Mouse (Mus musculus): ENCODE measurements at regions not wholly inside any gene's neighbourhood (a gene's known extent, or its start where the extent isn't known, plus 50 kb on each side); places are given as distances from the start of the nearest gene placed in this dataset.
"Not testable (repeated sequence)": the region's sequence is repeated elsewhere in the genome, so short reads cannot be mapped to it uniquely, and the experiment has no call there.

GRCm38 (mm10) chr3:128380579-128380978 is 484.5 kb upstream of the Fam241a start:
- Histone ChIP-seq H3K4me1 (replicated peaks; ENCODE audit: control insufficient read depth, insufficient read depth, low read length) (no peaks in the 10 kb centered on the region), H3K9me3 (ENCODE audit: control insufficient read depth, low read length) (no peaks in the 10 kb centered on the region), H3K4me2 (replicated peaks; ENCODE audit: low read depth, low read length) (no peak overlapping the region), H3K36me3 (ENCODE audit: control insufficient read depth, insufficient read depth, low read length) (no peaks in the 10 kb centered on the region), H3K27ac (ENCODE audit: low read depth, low read length) (no peak overlapping the region), H3K27me3 (ENCODE audit: control insufficient read depth, insufficient read depth, low read length) (no peaks in the 10 kb centered on the region), H3K4me3 (ENCODE audit: low read depth, low read length) (no peak overlapping the region), H3K9ac (ENCODE audit: low read depth, low read length) (no peak overlapping the region)
- ATAC-seq (ENCODE audit: low FRiP score) (no peak), DNase-seq (ENCODE audit: low spot score) (no peak)
- 93% methylated on average over 4 of the region's 4 CpGs for WGBS

- no peaks in the 10 kb centered on the region for H3K27me3 ChIP-seq (ENCODE audit: control insufficient read depth, insufficient read depth, low read length)
- no peak overlapping the region for H3K4me3 ChIP-seq (ENCODE audit: low read depth, low read length)
- H3K9me3 ChIP-seq (ENCODE audit: control insufficient read depth, low read length) = no peaks in the 10 kb centered on the region
- H3K4me1 ChIP-seq (replicated peaks; ENCODE audit: control insufficient read depth, insufficient read depth, low read length) = no peaks in the 10 kb centered on the region
- DNase-seq (ENCODE audit: low spot score) = no peak
- no peaks in the 10 kb centered on the region for H3K36me3 ChIP-seq (ENCODE audit: control insufficient read depth, insufficient read depth, low read length)
- 18% methylated on average over 5 of the region's 5 CpGs for whole genome bisulfite sequencing
- ATAC-seq (ENCODE audit: low FRiP score) = peak; percentile 53
- no peak overlapping the region for H3K4me2 ChIP-seq (replicated peaks; ENCODE audit: low read depth, low read length)
- H3K9ac ChIP-seq (ENCODE audit: low read depth, low read length) = no peak overlapping the region
- H3K27ac ChIP-seq (ENCODE audit: low read depth, low read length) = no peak overlapping the region
Observed at GRCm38 (mm10) chr3:128369521-128370127, 473.5 kb upstream of the Fam241a start.

GRCm38 (mm10) chr3:128362310-128362709 is 466.2 kb upstream of the Fam241a start:
- DNase-seq (ENCODE audit: low spot score) (no peak), ATAC-seq (ENCODE audit: low FRiP score) (no peak)
- Histone ChIP-seq H3K27me3 (ENCODE audit: control insufficient read depth, insufficient read depth, low read length) (no peaks in the 10 kb centered on the region), H3K9ac (ENCODE audit: low read depth, low read length) (no peak overlapping the region), H3K36me3 (ENCODE audit: control insufficient read depth, insufficient read depth, low read length) (no peaks in the 10 kb centered on the region), H3K9me3 (ENCODE audit: control insufficient read depth, low read length) (no peaks in the 10 kb centered on the region), H3K4me2 (replicated peaks; ENCODE audit: low read depth, low read length) (no peak overlapping the region), H3K4me1 (replicated peaks; ENCODE audit: control insufficient read depth, insufficient read depth, low read length) (no peaks in the 10 kb centered on the region), H3K4me3 (ENCODE audit: low read depth, low read length) (no peak overlapping the region), H3K27ac (ENCODE audit: low read depth, low read length) (no peak overlapping the region)
- WGBS = 91% methylated on average over 2 of the region's 2 CpGs

GRCm38 (mm10) chr3:128349123-128349522 is 453.0 kb upstream of the Fam241a start:
- H3K27ac ChIP-seq (ENCODE audit: low read depth, low read length); H3K27me3 ChIP-seq (ENCODE audit: control insufficient read depth, insufficient read depth, low read length); H3K4me1 ChIP-seq (replicated peaks; ENCODE audit: control insufficient read depth, insufficient read depth, low read length); H3K4me3 ChIP-seq (ENCODE audit: low read depth, low read length); H3K36me3 ChIP-seq (ENCODE audit: control insufficient read depth, insufficient read depth, low read length); H3K4me2 ChIP-seq (replicated peaks; ENCODE audit: low read depth, low read length); H3K9ac ChIP-seq (ENCODE audit: low read depth, low read length); H3K9me3 ChIP-seq (ENCODE audit: control insufficient read depth, low read length): not testable (repeated sequence)
- ATAC-seq (ENCODE audit: low FRiP score) (peak; percentile 71; the same call in 1 of the 2 replicates), DNase-seq (ENCODE audit: low spot score) (peak; percentile 74)
- 2% methylated on average over 2 of the region's 2 CpGs for WGBS

- no peaks in the 10 kb centered on the region for H3K9me3 ChIP-seq (ENCODE audit: control insufficient read depth, low read length)
Observed at GRCm38 (mm10) chr3:128347782-128348574, 451.9 kb upstream of the Fam241a start.

GRCm38 (mm10) chr3:128337508-128337907 is 441.4 kb upstream of the Fam241a start:
- Histone ChIP-seq H3K27ac (ENCODE audit: low read depth, low read length) (no peak overlapping the region), H3K9ac (ENCODE audit: low read depth, low read length) (no peak overlapping the region), H3K4me1 (replicated peaks; ENCODE audit: control insufficient read depth, insufficient read depth, low read length) (no peaks in the 10 kb centered on the region), H3K9me3 (ENCODE audit: control insufficient read depth, low read length) (no peaks in the 10 kb centered on the region), H3K4me3 (ENCODE audit: low read depth, low read length) (no peak overlapping the region), H3K4me2 (replicated peaks; ENCODE audit: low read depth, low read length) (no peak overlapping the region), H3K27me3 (ENCODE audit: control insufficient read depth, insufficient read depth, low read length) (no peaks in the 10 kb centered on the region), H3K36me3 (ENCODE audit: control insufficient read depth, insufficient read depth, low read length) (no peaks in the 10 kb centered on the region)
- ATAC-seq (ENCODE audit: low FRiP score) = peak; percentile 43; the same call in 1 of the 2 replicates
- 78% methylated on average over 2 of the region's 2 CpGs for WGBS
- DNase-seq (ENCODE audit: low spot score) = no peak

More at GRCm38 (mm10) chr3:128347782-128348574, 451.9 kb upstream of the Fam241a start:
- 64% methylated on average over 8 of the region's 8 CpGs for WGBS
- ATAC-seq (ENCODE audit: low FRiP score) (no peak), DNase-seq (ENCODE audit: low spot score) (no peak)
- H3K27me3 ChIP-seq (ENCODE audit: control insufficient read depth, insufficient read depth, low read length) = no peaks in the 10 kb centered on the region
- no peak overlapping the region for H3K4me2 ChIP-seq (replicated peaks; ENCODE audit: low read depth, low read length)
- H3K9ac ChIP-seq (ENCODE audit: low read depth, low read length) = no peak overlapping the region
- no peak overlapping the region for H3K4me3 ChIP-seq (ENCODE audit: low read depth, low read length)
- H3K27ac ChIP-seq (ENCODE audit: low read depth, low read length) = no peak overlapping the region
- H3K36me3 ChIP-seq (ENCODE audit: control insufficient read depth, insufficient read depth, low read length) = no peaks in the 10 kb centered on the region
- no peaks in the 10 kb centered on the region for H3K4me1 ChIP-seq (replicated peaks; ENCODE audit: control insufficient read depth, insufficient read depth, low read length)

- WGBS = 35% methylated on average over 5 of the region's 5 CpGs
- H3K27ac ChIP-seq (ENCODE audit: low read depth, low read length) = no peak overlapping the region
Observed at GRCm38 (mm10) chr3:128337031-128337430, 440.9 kb upstream of the Fam241a start.

GRCm38 (mm10) chr3:128327677-128328076 is 431.6 kb upstream of the Fam241a start:
- no peaks in the 10 kb centered on the region for H3K9me3 ChIP-seq (ENCODE audit: control insufficient read depth, low read length)
- no peak overlapping the region for H3K27ac ChIP-seq (ENCODE audit: low read depth, low read length)
- no peak overlapping the region for H3K9ac ChIP-seq (ENCODE audit: low read depth, low read length)
- H3K36me3 ChIP-seq (ENCODE audit: control insufficient read depth, insufficient read depth, low read length) = no peaks in the 10 kb centered on the region
- H3K27me3 ChIP-seq (ENCODE audit: control insufficient read depth, insufficient read depth, low read length) = no peaks in the 10 kb centered on the region
- no peaks in the 10 kb centered on the region for H3K4me1 ChIP-seq (replicated peaks; ENCODE audit: control insufficient read depth, insufficient read depth, low read length)
- H3K4me3 ChIP-seq (ENCODE audit: low read depth, low read length) = no peak overlapping the region
- ATAC-seq (ENCODE audit: low FRiP score) (no peak), DNase-seq (ENCODE audit: low spot score) (no peak)
- 70% methylated on average over 5 of the region's 5 CpGs for WGBS
- H3K4me2 ChIP-seq (replicated peaks; ENCODE audit: low read depth, low read length) = no peak overlapping the region

More at GRCm38 (mm10) chr3:128337031-128337430, 440.9 kb upstream of the Fam241a start:
- H3K4me3 ChIP-seq (ENCODE audit: low read depth, low read length) = no peak overlapping the region
- no peak overlapping the region for H3K4me2 ChIP-seq (replicated peaks; ENCODE audit: low read depth, low read length)
- ATAC-seq (ENCODE audit: low FRiP score) (peak; percentile 86; the same call in 1 of the 2 replicates), DNase-seq (ENCODE audit: low spot score) (peak; percentile 86)
- no peaks in the 10 kb centered on the region for H3K4me1 ChIP-seq (replicated peaks; ENCODE audit: control insufficient read depth, insufficient read depth, low read length)
- H3K27me3 ChIP-seq (ENCODE audit: control insufficient read depth, insufficient read depth, low read length) = no peaks in the 10 kb centered on the region
- H3K9ac ChIP-seq (ENCODE audit: low read depth, low read length) = no peak overlapping the region
- H3K36me3 ChIP-seq (ENCODE audit: control insufficient read depth, insufficient read depth, low read length) = no peaks in the 10 kb centered on the region
- H3K9me3 ChIP-seq (ENCODE audit: control insufficient read depth, low read length) = no peaks in the 10 kb centered on the region

GRCm38 (mm10) chr3:128301312-128301711 is 405.2 kb upstream of the Fam241a start:
- H3K27me3 ChIP-seq (ENCODE audit: control insufficient read depth, insufficient read depth, low read length) = no peaks in the 10 kb centered on the region
- no peaks in the 10 kb centered on the region for H3K9me3 ChIP-seq (ENCODE audit: control insufficient read depth, low read length)
- H3K36me3 ChIP-seq (ENCODE audit: control insufficient read depth, insufficient read depth, low read length) = no peaks in the 10 kb centered on the region
- H3K4me3 ChIP-seq (ENCODE audit: low read depth, low read length) = no peak overlapping the region
- no peak overlapping the region for H3K4me2 ChIP-seq (replicated peaks; ENCODE audit: low read depth, low read length)
- H3K4me1 ChIP-seq (replicated peaks; ENCODE audit: control insufficient read depth, insufficient read depth, low read length) = no peaks in the 10 kb centered on the region
- DNase-seq (ENCODE audit: low spot score) (no peak), ATAC-seq (ENCODE audit: low FRiP score) (no peak)
- H3K9ac ChIP-seq (ENCODE audit: low read depth, low read length) = no peak overlapping the region
- H3K27ac ChIP-seq (ENCODE audit: low read depth, low read length) = no peak overlapping the region
- WGBS = 78% methylated on average over 4 of the region's 4 CpGs

Data from hindbrain, embryonic 11.5 days (tissue).